ENCODE assay signal across 10 mouse cellular contexts in genomic region chr4:152285505-152285904, GRCm38 (mm10). TPM values are rescaled to one million over a fixed set of nuclear protein-coding genes. Genes with fewer than 3 reads are reported as not detected.
DNase-seq lines count a peak whose midpoint lies in the region; ATAC-seq and TF ChIP-seq lines count a peak whose summit lies in the region.
"Had no signal": no experiment of that assay in that cellular context is flagged by ENCODE, and none has a peak within 500 bp of the region (broad histone marks: within the 10 kb centered on the region; RNA-seq: fewer than 3 reads in every experiment).

No protein-coding gene starts in this region.

- peaks cover 88% of the 10 kb centered on the region for H3K27me3 ChIP-seq in intestine, embryonic 15.5 days (replicated peaks)

- H3K9me3 ChIP-seq in intestine, embryonic 15.5 days = no peaks in the 10 kb centered on the region
- H3K9me3 ChIP-seq: liver, embryonic 13.5 days had no signal

- no peak for ATAC-seq in intestine, embryonic 15.5 days

- H3K27ac ChIP-seq in left cerebral cortex, adult 2 months = no peak overlapping the region
- H3K27ac ChIP-seq in intestine, embryonic 15.5 days = no peak overlapping the region
- H3K27ac ChIP-seq: embryonic facial prominence, embryonic 12.5 days; liver, embryonic 13.5 days had no signal

- WGBS in intestine, embryonic 15.5 days = 3% methylated on average over 10 of the region's 10 CpGs

- TF ChIP-seq CTCF in left cerebral cortex, adult 2 months (IDR thresholded peaks at IDR 0.05) = peak; percentile 72

- no peaks in the 10 kb centered on the region for H3K36me3 ChIP-seq in intestine, embryonic 15.5 days
- H3K36me3 ChIP-seq: embryonic facial prominence, embryonic 12.5 days; liver, embryonic 13.5 days had no signal

- peaks cover 25% of the 10 kb centered on the region for H3K4me1 ChIP-seq in intestine, embryonic 15.5 days (replicated peaks)

- DNase-seq in left cerebral cortex, adult 2 months (ENCODE audit: extremely low spot score in 1 of 2, low spot score in 2 of 2) = peak; percentile 46 to 48
- DNase-seq in left cerebral cortex, adult 8-10 months (ENCODE audit: low spot score in 2 of 2) = no peak
- DNase-seq in Muller cell, postnatal 12 days (ENCODE audit: inconsistent ontology term) = peak; percentile 55
- DNase-seq in cerebellum, adult 8-10 months = peak; percentile 84
- DNase-seq in heart, postnatal 4 days = peak; percentile 77
- peak; percentile 64 for DNase-seq in lung, postnatal 14 days
- DNase-seq in thymus, postnatal 25 days = peak; percentile 51
- DNase-seq: liver, embryonic 13.5 days had no signal

- no peak overlapping the region for H3K4me3 ChIP-seq in left cerebral cortex, adult 2 months
- no peak overlapping the region for H3K4me3 ChIP-seq in intestine, embryonic 15.5 days (replicated peaks)

- intact Hi-C loops in left cerebral cortex, adult 2 months (cut with DNase I) = loop anchor here (2.0 kb wide), 1 partner anchor 113 kb away; no protein-coding TSS in a partner anchor

- H3K9ac ChIP-seq in intestine, embryonic 15.5 days = no peak overlapping the region
- H3K9ac ChIP-seq: embryonic facial prominence, embryonic 12.5 days; liver, embryonic 13.5 days had no signal

- no peak overlapping the region for H3K4me2 ChIP-seq in intestine, embryonic 15.5 days (replicated peaks)

RNA-seq across cellular contexts. Expression of gene Hes3, which starts 6.0 kb away (rescaled TPM):
- total RNA-seq in left cerebral cortex, adult 2 months (2021) = under 1 TPM; 0.30 to 0.32 TPM
- total RNA-seq in left cerebral cortex, adult 8-10 months (2022) = under 1 TPM; 0.21 to 0.44 (median 0.30) TPM
- total RNA-seq in heart, postnatal 4 days (2021) = not detected
- polyA plus RNA-seq in intestine, embryonic 15.5 days (2015; fragmentation: Nextera tagmentation; extraction: Ambion mirVana) = not detected in 2 replicates
- polyA plus RNA-seq: liver, embryonic 13.5 days had no signal

RNA-seq across cellular contexts. Expression of gene Gpr153, which starts 11.5 kb away (rescaled TPM):
- total RNA-seq in left cerebral cortex, adult 2 months (2021) = 10 to 100 TPM; 29.6 to 35.9 TPM
- total RNA-seq in left cerebral cortex, adult 8-10 months (2022) = 10 to 100 TPM; 27.5 to 40.2 (median 31.6) TPM
- 10 to 100 TPM; 30.1 to 30.6 TPM for total RNA-seq in heart, postnatal 4 days (2021)
- 7.3 and 8.1 TPM in 2 replicates for polyA plus RNA-seq in intestine, embryonic 15.5 days (2015; fragmentation: Nextera tagmentation; extraction: Ambion mirVana)

RNA-seq across cellular contexts. Expression of gene Icmt, which starts 11.5 kb away (rescaled TPM):
- 10 to 100 TPM; 49.8 to 54.3 TPM for total RNA-seq in left cerebral cortex, adult 2 months (2021)
- 10 to 100 TPM; 44.7 to 51.1 (median 47.3) TPM for total RNA-seq in left cerebral cortex, adult 8-10 months (2022)
- 10 to 100 TPM; 32.1 to 33.3 TPM for total RNA-seq in heart, postnatal 4 days (2021)
- polyA plus RNA-seq in intestine, embryonic 15.5 days (2015; fragmentation: Nextera tagmentation; extraction: Ambion mirVana) = 17.3 and 17.6 TPM in 2 replicates

RNA-seq across cellular contexts. Expression of gene Rnf207, which starts 33.3 kb away (rescaled TPM):
- total RNA-seq in left cerebral cortex, adult 2 months (2021) = 10 to 100 TPM; 17.0 to 18.6 TPM
- 10 to 100 TPM; 15.5 to 24.1 (median 19.5) TPM for total RNA-seq in left cerebral cortex, adult 8-10 months (2022)
- 100 to 1,000 TPM; 105 to 116 TPM for total RNA-seq in heart, postnatal 4 days (2021)
- polyA plus RNA-seq in intestine, embryonic 15.5 days (2015; fragmentation: Nextera tagmentation; extraction: Ambion mirVana) = 2.1 and 2.5 TPM in 2 replicates

RNA-seq across cellular contexts. Expression of gene Rpl22, which starts 40.0 kb away (rescaled TPM):
- 100 to 1,000 TPM; 171 to 172 TPM for total RNA-seq in left cerebral cortex, adult 2 months (2021)
- 100 to 1,000 TPM; 153 to 206 (median 187) TPM for total RNA-seq in left cerebral cortex, adult 8-10 months (2022)
- 100 to 1,000 TPM; 312 to 319 TPM for total RNA-seq in heart, postnatal 4 days (2021)
- 371 and 424 TPM in 2 replicates for polyA plus RNA-seq in intestine, embryonic 15.5 days (2015; fragmentation: Nextera tagmentation; extraction: Ambion mirVana)

Comparison
In these comparisons a context has a peak if more than half of its experiments do, and no peak if none do; other contexts are left out.
1. DNase-seq: peak in left cerebral cortex, adult 2 months (2 of 2), Muller cell, postnatal 12 days (single experiment), cerebellum, adult 8-10 months (single experiment), heart, postnatal 4 days (single experiment), lung, postnatal 14 days (single experiment) and thymus, postnatal 25 days (single experiment); none in left cerebral cortex, adult 8-10 months (0 of 2).